Mouse (Mus musculus) right cerebral cortex, postnatal 36 days (tissue): Measurements from ENCODE around the gene Apoa4.
A peak's percentile ranks its signal among the peaks of the same experiment; 100 is the strongest.

ENCODE experiments used
- DNase-seq, 2 experiments: peaks; one replicate each; pipeline ENCODE4 v3.0.0; 2022; ENCODE audit warnings: low spot score in 2 of 2, mixed read lengths in 1 of 2

The Apoa4 gene

DNA sequence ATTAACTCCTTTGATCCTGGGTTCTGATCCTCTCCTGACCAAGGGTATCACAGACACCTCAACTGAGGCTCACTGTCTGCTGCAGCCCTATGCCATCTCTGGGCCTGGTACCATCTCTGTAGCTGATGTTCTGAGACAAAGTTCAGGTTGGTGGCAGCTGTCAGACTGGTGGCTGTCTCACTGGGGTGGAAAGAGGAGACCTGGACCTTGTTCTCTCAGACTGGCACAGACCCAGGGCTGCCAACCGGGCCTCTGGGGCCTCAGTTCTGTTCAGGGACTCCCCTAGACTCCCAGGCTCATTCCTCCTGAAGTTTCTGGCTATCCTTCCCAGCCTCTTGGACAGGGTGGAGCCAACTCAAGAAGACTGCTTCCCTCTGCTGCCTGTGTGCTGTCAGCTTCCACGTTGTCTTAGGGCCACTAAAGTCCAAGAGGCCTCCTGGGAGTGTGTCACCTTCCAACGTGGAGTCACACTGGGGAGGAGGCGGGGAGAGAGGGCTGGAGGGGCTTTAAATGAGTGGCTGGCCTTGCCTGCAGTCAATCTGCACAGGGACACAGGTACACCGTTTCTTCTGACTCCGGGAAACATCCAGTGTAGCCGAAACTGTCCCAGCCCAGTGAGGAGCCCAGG lies at the start of gene Apoa4:
Gene Apoa4 (plus strand): TSS at position 171 of the 628 bp plus-strand sequence.
- DNase-seq = no peak

DNA sequence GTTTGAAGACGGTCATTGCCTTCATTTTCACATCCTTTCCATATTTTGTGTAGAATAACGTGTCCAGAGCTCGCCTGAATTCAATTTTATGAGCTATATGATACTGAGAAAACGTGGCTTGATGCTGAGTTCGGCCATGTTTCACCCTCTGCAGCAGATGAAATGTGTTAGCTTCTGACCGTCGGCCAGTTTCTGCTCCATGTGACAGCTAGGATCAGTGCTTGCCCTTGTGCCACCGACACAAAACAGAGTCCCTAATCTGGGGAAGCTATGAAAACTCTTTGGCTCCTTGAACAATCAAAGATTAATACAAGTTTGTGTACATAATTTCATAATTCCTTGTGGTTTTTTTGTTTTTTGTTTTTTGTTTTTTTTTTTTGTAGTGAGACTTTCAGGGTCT lies 49.3 kb upstream of the Apoa4 start:
- DNase-seq = no peak

DNA sequence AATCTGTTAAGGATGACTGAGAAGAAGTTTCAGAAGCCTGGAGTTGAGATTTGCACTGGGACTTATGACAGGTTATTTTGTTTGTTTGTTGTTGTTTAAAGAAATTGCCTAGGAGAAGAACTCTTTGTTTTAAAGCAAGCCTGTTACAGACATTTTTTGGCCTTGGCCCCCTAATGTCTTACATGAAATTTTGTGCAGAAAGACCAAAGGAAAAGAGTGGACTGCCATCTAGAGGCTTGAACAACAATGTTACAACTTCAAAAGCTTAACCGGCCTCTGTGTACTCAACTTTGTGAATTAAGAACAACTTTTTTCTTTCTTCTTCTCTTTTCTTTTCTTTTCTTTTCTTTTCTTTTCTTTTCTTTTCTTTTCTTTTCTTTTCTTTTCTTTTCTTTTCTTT lies 48.9 kb upstream of the Apoa4 start:
- DNase-seq = no peak

DNA sequence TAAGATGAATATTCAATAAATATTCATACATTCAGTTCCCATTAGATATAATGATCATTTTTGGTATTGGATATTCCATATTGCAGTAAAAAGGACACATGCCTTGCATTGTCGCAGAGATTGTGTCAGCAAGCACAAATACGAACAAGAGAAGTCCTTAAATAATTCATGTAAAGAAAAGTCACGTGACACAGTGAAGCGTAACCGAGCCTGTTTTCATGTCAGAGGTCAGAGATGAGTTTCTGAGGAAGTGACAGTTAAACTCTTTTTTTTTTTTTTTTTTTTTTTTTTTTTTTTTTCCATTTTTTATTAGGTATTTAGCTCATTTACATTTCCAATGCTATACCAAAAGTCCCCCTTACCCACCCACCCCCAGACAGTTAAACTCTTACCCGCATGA lies 47.9 kb upstream of the Apoa4 start:
- DNase-seq = no peak

DNA sequence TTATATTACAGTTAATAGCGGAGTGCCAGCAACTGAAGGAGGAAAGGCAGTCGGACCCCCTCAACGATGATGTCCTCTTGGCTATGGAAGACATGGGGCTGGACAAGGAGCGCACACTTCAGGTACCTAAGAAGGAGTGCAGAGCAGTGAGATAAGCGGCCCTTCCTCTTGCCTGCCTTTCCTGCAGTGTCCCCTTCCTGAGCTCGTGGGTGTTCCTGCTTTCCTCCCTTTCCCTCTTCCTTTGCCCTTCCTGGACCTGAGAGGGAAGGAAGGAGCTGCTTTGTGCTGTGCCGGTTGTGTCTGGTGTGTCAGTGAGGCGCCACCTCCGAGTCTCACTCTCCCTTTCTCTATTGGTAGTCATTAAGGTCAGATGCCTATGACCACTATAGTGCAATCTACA lies 45.7 kb upstream of the Apoa4 start:
- DNase-seq = no peak

DNA sequence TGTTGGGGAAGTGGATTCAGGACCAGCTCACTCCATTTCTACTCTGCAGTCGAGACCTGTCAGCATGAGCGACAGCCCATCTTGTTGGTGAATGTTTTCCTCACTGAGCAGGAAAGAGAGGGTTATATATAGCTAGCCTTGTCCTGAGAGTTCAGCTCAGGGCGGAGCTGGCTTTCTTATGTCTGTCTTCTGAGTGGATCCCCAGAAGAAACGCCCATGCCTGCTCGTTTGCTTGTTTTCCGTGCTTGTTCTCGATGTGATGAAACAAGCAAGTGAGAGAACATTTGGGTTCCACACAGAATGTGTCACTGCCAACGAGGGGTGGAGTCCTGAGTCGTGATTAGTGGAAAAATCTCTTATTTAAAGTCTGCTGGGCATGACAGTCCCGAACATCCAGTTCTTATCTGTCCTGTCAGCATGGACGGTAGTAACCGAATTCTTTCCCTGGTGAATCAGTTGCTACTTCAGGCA lies 43.8 kb upstream of the Apoa4 start:
- no peak for DNase-seq

DNA sequence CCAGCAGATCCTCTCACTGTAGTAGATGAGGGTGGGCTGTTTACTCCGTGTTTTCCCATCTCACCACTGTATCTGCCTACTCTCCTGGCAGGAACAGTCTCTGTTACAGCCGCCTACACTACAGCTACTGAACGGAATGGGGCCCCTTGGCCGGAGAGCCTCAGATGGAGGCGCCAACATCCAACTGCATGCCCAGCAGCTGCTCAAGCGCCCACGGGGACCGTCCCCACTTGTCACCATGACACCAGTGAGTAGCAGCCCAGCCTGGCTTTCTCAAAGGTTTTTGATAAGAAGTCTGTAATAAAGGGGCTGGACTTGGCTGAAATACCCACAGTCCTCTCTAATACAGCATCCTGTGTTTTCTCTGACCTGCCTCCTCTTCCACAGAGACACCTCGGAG lies 42.0 kb upstream of the Apoa4 start:
- peak in 1 of 2 experiments; percentile 45 for DNase-seq

DNA sequence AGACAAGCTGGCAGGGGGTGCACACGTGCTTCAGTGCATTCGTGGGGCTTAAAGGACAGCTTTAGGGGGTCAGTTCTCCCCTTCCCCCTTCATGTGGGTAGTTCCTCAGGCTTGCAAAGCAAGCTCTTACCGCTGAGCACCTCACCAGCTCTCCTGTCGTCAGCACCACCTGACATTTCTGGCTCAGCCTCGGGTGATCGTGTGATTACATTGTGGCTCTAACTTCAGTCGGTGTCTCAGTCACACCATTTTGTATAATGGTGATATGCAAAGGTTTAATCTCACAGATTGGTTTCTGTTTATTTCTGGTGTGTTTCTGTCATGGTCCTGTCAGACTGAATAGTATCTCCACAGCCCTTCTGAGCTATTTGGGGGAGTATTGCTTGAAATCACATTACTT lies 41.6 kb upstream of the Apoa4 start:
- DNase-seq = no peak

DNA sequence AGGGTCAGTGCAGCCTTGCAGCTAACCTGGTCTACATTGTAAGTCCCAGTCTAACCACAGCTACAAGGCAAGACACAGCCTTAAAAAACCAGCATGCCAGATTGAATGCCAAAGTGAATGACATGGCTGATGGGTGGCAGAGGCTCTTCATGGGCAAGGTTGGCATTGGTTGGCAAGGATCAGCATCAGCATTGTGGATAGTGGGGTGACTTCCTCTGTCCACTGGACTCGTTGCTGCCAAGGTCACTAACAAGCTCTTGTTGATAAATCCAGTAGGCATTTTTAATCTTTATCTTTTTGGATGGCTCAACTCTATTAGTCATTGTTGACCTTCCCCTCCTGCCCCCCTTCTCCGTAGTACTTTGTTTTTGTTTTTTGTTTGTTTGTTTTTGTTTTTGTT lies 40.9 kb upstream of the Apoa4 start:
- no peak for DNase-seq

DNA sequence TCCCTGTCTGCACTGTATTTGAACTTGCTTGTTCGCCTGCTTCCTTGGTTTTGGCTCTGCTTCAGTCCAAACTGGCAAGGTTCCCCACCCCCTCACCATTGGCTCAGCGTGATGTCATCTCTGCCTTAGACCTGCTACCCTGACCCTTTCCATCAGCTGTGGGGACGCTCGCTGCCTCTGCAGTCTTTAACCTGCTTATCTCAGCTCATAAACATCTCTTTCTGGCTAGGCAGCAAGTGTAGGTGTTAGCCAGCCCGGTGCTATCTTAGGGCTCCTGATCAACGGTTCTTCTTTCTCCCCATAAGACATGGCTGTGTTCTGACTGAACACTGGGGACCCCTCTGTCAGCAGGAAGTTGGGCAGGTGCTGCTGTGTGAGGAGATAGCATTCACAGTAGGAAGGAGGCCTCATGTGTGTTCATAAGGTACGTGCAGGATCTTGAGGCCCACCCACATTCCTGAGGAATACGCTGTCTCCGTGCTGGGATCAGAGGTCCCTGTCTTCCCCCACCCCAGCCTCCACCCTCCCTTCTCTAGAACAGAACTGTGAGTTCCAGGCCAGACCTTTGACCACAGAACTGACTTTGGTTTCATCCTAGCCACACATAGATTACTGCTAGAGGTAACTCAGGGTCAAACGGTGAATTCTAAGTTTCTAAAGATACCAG lies 33.5 kb upstream of the Apoa4 start:
- DNase-seq = no peak

DNA sequence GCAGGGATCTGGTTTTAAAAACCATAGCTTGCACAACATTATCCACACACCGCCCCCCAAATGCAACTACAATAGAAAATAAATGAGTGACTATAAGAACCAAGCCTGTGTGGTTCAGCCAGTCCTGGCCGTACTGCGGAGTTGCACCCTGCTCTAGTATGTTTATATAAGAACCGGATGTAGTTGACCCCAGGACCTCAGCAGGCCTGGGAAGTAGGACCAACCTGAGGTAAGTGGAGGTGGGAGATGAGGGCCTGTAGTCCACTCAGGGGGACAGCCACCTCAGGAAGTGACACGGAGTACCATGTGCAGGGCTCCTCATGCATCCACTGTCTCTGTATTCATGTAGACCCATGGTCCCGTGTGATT lies 33.0 kb upstream of the Apoa4 start:
- DNase-seq = no peak

DNA sequence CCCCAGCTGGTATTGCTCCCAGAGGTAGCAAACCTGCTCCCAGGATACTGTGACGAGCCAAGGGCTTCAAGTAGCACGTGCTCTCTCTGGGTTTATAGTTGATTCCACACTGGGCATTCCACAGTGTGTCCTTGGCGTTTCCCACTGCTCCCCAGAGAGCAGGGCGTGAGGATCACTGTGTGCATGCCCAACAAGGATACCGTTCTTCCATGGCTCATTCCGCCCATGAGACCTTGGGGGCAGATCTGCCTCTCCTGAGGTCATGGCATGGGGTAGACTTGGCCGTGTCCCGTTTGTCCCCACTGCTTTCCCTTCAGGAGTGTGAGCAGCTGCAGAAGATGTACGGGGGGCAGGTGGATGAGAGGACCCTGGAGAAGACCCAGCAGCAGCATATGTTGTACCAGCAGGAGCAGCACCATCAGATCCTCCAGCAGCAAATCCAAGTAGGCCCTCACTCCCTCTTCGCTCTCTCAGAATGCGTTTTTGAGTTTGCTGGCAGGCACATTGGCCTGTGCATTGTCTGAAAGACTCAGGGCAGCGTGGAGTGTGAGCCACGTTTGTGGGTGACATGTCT lies 32.0 kb upstream of the Apoa4 start:
- no peak for DNase-seq

DNA sequence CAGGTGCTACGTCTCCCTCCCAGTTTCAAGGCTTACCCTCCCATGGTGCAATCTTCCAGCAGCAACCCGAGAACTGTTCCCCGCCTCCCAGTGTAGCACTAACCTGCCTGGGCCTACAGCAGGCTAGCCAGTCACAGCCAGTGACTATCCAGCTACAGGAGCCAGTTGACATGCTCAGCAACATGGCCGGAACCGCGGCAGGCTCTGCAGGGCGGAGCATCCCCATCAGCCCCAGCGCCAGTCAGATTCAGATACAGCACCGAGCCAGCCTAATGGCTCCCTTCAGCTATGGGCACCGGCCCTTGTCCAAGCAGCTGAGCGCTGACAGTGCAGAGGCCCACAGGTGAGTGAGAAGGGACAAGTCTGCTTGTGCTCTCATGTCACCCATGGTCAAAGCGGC lies 30.0 kb upstream of the Apoa4 start:
- no peak for DNase-seq

DNA sequence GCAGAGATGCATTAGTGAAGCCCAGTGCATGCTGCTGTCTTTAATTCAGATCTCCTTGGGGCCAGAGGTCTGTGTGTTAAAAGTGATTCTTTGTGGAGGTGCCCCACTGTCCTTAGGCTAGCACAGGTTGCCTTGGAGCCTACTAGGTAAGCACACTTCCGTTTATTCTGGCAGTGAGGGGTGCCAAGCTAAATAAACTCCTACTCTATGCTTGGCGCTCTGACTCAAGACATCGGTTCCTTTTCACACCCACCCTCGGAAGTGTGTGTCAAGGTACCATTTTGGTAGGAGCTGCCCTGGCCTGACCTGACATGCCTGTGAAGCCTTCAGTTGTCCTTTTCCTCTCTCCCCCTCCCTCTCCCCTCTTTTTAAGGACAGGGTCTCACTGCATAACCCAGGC lies 26.2 kb upstream of the Apoa4 start:
- DNase-seq = no peak

DNA sequence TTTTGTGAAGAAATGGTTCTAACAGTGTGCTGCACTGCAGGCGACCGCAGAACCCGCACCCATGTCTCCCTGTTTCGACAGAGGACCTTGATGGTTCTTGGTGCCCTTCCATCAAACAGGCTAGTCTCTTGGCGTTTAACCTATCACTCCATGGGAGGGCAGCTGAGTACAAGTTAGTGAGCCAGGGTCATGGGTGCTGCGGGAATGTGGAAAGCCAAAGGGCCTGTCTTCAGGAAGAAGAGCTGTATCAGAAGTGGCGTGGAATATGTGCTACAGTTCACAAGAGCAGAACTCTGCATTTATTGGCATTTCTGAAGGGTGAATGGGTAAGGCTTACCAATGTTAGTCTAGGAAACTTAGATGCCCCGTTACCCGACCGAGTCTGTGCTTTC lies 25.6 kb upstream of the Apoa4 start:
- DNase-seq = no peak

DNA sequence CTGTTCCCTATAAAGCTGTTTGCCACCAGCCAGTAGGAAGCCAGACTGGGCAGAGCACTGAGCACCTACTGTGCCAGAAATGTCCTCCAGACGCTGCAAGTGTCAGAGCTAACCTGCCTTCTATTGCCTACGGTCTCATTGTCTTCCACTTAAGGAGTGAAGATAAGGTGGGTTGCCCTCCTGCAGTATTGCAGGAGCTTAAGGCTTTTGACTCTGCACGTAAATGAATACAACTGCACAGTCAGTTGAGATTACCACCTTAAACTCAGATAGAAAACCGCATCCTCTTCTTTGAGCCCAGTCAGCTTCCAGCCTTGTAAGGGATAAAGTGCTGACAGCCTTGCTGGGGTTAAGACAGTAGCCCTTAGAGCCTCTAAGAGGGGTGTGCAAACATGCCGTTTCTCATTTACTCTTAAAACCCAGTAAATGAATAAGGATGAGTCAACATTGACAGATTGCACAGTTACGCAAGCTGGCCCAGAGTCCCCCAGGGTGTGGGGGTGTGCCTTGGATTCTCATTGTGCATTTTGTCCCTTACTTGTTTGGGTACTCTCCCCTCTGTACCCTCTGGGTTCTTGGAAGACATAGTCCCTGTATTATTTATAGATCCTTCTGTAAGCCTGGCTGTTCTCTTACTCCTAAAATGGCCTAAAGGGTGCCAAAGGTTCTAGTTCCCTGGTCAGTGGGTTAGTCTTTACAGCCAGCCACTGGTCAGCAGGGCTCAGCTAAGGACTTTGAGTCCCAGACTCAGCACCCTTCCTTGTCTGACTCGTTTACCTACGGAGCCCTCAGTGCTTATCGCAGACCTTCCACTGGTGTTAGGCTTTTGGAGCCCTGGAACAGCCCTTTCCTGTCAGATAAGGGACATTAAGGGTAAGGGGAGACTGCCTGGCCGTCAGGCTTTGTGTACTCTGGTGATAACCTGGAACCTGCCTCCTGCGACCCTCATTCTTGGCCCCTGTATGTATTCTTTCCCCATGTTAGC lies 24.9 kb upstream of the Apoa4 start:
- no peak for DNase-seq

DNA sequence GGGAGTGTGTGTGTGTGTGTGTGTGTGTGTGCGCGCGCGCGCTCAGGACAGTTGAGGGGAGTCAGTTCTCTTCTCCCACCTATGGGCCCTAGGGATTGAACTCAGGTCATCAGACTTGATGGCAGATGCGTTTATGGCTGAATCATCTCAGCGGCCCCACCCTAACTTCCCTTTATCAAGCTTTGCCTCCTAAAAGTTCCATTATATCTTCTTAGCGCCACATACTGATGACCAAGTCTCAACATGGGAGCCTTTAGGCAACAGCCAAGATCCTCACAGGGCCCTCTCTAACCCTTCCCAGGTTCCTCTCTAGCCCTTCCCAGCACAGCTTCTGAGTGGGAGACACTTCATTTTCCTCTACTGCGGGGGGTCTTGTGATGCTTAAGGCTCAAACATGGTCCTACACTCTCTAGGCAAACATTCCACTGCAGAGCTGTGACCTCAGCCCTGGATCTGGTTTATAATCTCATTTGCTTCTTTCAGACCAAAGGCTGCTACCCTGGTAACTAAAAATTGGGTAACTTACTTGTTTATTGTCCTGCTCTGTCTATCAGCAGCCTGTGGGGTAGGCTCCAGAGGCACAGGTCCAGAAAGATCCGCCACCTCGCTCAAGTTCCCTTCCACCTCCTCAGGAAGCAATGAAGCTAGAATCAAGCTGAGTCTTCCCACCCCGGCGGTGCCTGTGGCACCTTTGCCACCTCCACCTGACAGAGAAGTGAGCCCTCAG lies 23.6 kb upstream of the Apoa4 start:
- no peak for DNase-seq

DNA sequence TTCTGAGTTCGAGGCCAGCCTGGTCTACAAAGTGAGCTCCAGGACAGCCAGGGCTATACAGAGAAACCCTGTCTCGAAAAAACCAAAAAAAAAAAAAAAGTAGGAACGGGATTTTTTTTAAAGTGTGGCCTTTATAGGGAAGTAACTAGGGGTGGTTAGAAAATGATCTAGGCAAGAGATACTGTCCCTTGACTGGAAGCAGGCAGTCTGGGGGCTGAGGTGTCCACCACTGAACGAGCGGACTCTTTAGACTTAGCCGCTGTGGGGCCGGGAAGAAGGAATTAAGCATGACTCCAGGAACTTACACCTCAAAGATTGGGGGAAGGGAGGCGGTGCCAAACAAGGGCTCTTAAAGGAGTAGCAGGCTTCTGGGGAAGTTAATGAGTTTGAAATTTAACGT lies 22.3 kb upstream of the Apoa4 start:
- no peak for DNase-seq

DNA sequence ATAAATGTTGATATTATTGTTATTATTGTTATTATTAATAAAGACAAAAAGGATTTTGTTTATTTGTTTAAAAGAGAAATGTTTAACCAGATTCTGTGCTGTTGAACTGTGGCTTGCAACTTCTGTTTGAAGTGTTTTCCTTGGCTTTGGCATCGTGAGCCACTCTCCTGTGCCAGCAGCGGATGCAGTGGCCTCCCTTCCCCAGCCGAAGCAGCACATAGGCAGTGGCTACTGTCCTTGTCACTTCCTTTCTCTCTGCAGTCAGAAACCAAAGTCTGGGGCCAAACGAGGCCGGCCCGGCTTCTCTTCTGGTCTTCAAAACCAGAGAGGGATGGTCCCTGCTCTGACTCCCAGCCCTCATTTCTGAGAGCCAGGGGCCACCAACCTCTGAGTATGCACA lies 17.4 kb upstream of the Apoa4 start:
- no peak for DNase-seq

DNA sequence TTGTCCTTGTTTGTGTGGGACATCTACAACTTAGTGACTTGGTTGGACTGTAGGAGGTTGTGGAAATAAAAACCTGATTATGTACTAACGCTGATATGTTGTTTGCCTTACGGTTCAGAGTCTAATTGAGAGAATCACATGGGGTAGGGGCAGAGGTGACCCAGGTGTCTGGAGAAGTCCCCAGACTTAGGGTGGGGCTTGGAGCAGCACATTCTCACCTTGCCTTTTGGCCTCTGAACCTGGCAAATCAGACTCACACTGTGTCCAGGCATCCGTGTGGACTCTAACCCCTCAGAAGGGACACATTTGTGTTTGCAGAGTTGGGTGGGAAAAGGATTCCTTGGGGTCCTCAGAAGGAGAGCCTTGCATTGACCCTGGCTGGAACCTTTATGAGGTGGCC lies 16.4 kb upstream of the Apoa4 start:
- no peak for DNase-seq

DNA sequence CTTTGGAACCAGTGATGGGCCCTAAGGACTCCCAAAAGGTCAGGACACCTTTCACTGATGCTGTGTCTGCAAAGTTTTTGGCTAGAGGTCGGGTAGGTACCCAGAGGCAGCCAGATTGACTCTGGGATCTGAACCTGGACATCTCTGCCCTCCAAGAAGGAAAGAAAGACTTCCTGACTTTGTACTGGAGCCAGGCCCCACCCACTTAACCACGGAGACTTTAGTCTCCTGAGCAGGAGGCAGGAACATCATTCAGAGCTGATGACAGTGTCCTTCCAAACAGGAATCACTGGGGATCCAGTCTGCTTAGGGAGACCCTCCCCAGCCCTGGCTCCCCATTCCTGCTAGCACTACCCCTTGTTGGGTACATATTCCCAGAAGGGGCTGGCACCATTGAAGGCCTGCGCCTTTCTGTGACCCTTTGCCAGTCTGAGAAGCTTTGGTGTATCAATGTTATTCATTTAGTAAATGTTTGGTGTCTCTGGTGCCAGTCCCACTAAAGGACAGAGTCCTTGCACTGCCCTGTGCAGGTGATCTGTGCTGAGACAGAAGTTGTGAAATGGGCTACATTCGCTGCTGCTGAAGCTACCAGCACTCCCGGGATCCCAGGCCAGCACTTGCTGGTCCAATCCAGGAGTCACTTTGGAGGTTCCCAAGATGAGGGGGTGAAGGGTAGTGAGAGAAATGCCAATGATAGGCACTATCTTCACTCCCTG lies 15.4 kb upstream of the Apoa4 start:
- no peak for DNase-seq
